Mouse (Mus musculus) heart, postnatal 36 days (tissue): ENCODE data around the gene Six2. TPM values are rescaled to one million over a fixed set of nuclear protein-coding genes. Genes with fewer than 3 reads are reported as not detected.
"Not testable (repeated sequence)": the region's sequence is repeated elsewhere in the genome, so short reads cannot be mapped to it uniquely, and the experiment has no call there.

Source experiments
- DNase-seq, 2 experiments: peaks; one replicate each; pipeline ENCODE4 v3.0.0; 2021 to 2022
- intact Hi-C: fragments of 180-260 bp; cut with DNase I; formaldehyde crosslinking; loops from one replicate; pipeline ENCODE4 v1.15.1; 2025
- total RNA-seq, 2 experiments: library from RNA; stranded (reverse); gene quantifications; 2 replicates each; pipeline ENCODE4 v1.2.3; 2021

Six2 gene
- total RNA-seq, 2 experiments from 2014 or later: 0.30 to 0.33 TPM

- DNase-seq: no peak
- intact Hi-C loops: no loop called here
These were observed 2.9 kb upstream of the Six2 start for GRCm38 (mm10) chr17:85690969-85691335.

- no peak for DNase-seq
- intact Hi-C loops: no loop called here
These were observed 2.4 kb upstream of the Six2 start for GRCm38 (mm10) chr17:85690323-85690968.

DNA sequence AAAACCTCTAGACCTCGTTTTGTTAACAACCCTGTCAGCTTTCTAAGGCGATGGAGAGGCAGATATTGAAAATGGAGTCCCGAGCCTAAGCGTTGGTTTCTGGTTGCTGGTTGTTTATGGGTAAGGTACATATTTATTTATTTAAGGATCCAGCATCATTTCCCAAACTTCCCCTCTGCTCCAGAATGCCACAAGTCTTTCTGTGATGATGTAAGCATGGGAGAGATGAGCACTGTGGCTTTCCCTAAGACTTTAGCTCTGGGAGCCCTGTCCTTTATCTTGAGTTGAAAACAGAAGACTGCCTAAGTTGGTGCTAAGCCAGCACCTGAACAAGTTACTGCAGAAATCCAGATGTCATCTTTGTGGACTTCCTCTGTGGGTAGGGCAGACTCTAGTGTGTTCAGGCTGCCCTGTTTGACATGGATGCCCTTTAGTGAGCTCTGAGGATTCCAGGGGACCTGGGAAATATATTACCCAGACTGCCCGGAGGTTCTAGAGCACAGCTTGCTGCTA, 1.8 kb upstream of the Six2 start:
- intact Hi-C loops: no loop called here
- DNase-seq: no peak

DNA sequence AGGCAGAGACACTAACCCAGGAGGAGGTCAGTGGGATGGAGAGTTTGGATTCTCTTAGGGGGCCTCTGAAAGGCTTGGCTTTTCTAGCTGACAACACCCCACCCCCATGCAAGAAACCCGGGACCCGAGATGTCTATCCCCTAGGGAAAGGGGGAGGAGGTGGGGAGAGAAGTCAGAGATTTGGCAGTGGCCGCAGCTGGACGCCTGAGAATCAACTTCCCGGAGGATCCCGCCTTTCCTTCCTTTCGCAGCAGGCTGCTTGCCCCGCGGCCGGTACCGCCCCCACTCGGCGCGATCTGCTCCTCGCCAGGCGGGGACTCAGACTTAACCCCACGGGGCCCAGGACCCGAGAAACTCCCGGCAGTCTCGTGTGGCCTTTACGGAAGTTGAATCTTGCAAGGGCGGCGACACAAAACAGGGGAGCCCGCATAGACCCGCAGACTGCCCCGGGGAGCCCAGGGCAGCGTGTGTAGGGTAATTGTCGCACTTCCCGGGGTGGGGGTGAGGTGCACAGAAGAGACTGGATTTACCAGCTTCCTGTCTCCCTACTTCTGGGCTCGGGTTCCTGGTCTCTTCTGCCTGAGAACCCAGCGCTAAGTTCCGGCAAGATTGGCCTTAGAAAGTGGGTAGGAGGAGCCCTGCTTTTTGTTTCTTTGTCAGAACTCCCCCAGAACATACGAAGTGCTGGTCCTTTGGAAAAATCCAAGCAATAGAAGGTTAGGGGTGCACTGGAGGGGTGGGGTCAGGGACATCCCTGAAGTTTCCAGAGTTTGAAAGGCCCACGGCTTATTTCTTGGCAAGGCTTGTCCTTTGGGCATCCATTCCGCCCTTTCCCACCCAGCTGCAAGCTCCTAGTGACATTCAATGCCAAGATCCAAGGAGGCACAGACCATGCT, 1.1 kb upstream of the Six2 start:
- intact Hi-C loops: no loop called here
- peak; percentile 57 to 60 for DNase-seq

GRCm38 (mm10) chr17:85687421-85688235, 446 bp downstream of the Six2 start:
- DNase-seq: peak in 1 of 2 experiments; percentile 33

GRCm38 (mm10) chr17:85686476-85687420, 1.3 kb downstream of the Six2 start:
- intact Hi-C loops: no loop called here
- DNase-seq: no peak

More at GRCm38 (mm10) chr17:85687421-85688235, 446 bp downstream of the Six2 start:
- intact Hi-C loops: no loop called here

- DNase-seq: no peak
- intact Hi-C loops: no loop called here
These were observed 2.3 kb downstream of the Six2 start for GRCm38 (mm10) chr17:85685689-85686281.

DNA sequence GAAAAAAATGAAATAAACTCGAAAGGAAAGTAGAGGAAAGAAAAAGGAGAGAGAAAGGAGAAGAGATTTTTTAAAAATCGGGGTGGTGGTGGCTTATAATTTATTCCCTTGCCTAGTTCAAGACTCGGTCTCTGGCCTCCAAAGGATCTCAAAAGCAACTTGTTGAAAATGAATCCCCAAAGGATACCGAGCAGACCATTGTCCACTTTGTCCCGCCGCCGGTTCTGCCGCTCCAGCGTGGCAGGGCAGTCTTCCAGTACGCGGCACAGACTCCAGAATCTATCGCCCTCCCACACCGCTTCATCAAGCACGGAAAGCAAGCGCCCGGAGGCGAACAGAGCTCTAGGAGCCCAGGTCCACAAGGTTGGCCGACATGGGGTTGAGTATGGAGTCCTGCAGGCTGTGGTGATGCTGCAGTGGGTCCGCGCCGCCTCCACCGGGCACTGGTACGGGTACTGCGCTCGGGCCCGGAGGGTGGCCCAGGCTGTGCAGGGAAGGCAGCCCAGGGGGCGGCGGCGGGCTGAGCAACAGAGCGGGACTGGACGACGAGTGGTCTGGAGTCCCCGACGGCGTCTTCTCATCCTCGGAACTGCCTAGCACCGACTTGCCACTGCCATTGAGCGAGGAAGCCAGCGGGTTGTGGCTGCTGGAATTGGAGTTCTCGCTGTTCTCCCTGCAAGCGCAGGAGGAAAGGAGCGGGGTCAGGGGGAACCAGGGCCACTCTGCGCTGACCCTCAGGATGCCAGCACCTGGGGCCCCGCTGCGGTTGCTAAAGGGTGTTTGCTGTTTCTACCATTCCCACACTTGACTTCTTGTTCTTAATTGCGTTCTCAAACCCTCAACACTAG, 3.0 kb downstream of the Six2 start:
- DNase-seq: no peak
- intact Hi-C loops: no loop called here

DNA sequence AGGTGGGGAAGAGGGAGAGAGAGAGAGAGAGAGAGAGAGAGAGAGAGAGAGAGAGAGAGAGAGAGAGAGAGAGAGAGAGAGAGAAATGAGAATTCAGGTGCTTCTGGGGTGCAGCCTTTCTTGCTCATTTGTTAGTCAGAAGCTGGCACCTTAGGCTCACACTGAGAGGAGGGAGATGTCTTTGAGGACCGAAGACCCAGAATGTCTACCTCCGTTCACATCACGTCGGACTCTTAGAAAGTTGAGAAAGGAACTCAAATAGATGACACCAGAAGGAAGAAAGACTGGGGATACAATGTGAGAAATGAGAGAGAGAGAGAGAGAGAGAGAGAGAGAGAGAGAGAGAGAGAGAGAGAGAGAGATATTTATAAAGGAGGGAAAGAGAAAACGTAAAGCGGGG, 3.6 kb downstream of the Six2 start:
- DNase-seq, intact Hi-C loops: not testable (repeated sequence)

DNA sequence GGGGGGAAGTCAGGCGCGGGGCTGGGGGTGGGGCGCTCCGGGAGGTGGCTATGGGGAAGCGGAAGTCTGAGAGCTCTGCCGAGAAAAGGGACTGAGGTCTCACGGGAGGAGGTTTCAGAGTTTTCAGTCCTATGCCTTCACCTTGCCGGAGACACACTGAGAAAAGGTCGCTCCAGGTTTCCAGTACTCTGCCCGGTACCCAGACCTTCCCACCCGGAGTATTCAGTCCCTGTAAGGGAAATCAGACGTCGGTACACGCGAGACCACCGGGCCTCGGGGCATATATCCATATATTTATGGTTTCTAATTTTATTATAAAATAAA, 4.1 kb downstream of the Six2 start:
- DNase-seq: no peak
- intact Hi-C loops: no loop called here

GRCm38 (mm10) chr17:85683111-85683983, 4.7 kb downstream of the Six2 start:
- intact Hi-C loops: no loop called here
- DNase-seq: no peak

DNA sequence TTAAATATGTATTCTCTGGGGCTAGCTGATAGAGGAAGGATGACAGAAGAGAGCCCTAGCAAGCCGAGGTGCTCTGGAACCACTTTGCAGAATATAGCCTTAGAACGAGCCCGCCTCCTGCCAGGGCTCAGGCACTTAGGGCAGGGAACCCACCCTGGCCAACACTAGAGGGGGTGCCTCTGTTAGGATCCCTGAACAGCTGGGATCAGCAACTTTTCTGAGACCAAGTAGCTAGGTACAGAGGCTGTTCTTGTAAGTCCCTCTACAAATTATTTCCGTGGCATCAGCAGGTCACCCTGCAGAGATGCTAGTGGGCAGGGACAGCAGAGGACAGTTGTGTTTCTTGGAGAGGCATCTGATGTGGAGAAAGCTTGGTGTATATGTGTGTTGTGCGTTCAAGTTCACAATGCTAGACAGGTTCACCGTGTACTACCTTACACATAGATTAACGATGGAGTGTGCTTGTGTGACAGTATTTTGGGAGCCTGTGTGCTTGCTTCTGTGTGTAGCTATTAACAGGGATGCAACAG, 5.8 kb downstream of the Six2 start:
- intact Hi-C loops: no loop called here
- no peak for DNase-seq

GRCm38 (mm10) chr17:85681741-85682140, 6.3 kb downstream of the Six2 start:
- intact Hi-C loops: no loop called here

GRCm38 (mm10) chr17:85680851-85681550, 7.1 kb downstream of the Six2 start:
- intact Hi-C loops: no loop called here
- DNase-seq: no peak

More at GRCm38 (mm10) chr17:85681741-85682140, 6.3 kb downstream of the Six2 start:
- no peak for DNase-seq

GRCm38 (mm10) chr17:85680116-85680850, 7.8 kb downstream of the Six2 start:
- DNase-seq: no peak
- intact Hi-C loops: no loop called here

GRCm38 (mm10) chr17:85679651-85680050, 8.4 kb downstream of the Six2 start:
- DNase-seq: no peak
- intact Hi-C loops: loop anchor here (10.0 kb wide), 1 partner anchor 195 kb away; no protein-coding TSS in a partner anchor
